Mouse (Mus musculus): ENCODE data around the gene Eml3. TPM values are rescaled to one million over a fixed set of nuclear protein-coding genes. Genes with fewer than 3 reads are reported as not detected.
"Not testable (repeated sequence)": the region's sequence is repeated elsewhere in the genome, so short reads cannot be mapped to it uniquely, and the experiment has no call there.

The Eml3 gene
- polyA plus RNA-seq, 1 experiment from 2014 or later = 16.0 TPM

GRCm38 (mm10) chr19:8892829-8893766, 36.3 kb upstream of the Eml3 start, which contains the start of gene Ints5:
TSS of gene Ints5 (plus strand) at chr19:8893005.
- peaks cover 25% of the 10 kb centered on the region for H3K4me1 ChIP-seq (ENCODE audit: control insufficient read depth, insufficient read depth, low read length)
- H3K27ac ChIP-seq (ENCODE audit: low read length) = peak within 1 kb of the TSS; percentile 86
- H3K9ac ChIP-seq (ENCODE audit: low read length) = peak within 1 kb of the TSS; percentile 92
- H3K9me3 ChIP-seq (replicated peaks; ENCODE audit: control insufficient read depth, low read length) = no peaks in the 10 kb centered on the region
- peak within 1 kb of the TSS; percentile 80 for H3K4me3 ChIP-seq (ENCODE audit: low read length)
- ATAC-seq (replicated peaks; ENCODE audit: extremely low read depth, insufficient read depth, low FRiP score) = peak; percentile 33
- H3K27me3 ChIP-seq (ENCODE audit: control insufficient read depth, insufficient read depth, low read length) = no peaks in the 10 kb centered on the region
- peak within 1 kb of the TSS; percentile 94 for H3K4me2 ChIP-seq (ENCODE audit: low read depth, low read length)
- WGBS = 2% methylated on average over 53 of the region's 54 CpGs
- H3K36me3 ChIP-seq (ENCODE audit: control insufficient read depth, insufficient read depth) = peaks cover 12% of the 10 kb centered on the region; the same call in 1 of the 2 replicates

- H3K27ac ChIP-seq (ENCODE audit: low read length) = no peak overlapping the region
- peaks cover 30% of the 10 kb centered on the region for H3K4me1 ChIP-seq (ENCODE audit: control insufficient read depth, insufficient read depth, low read length)
- WGBS = 82% methylated on average over 9 of the region's 9 CpGs
- no peak overlapping the region for H3K4me2 ChIP-seq (ENCODE audit: low read depth, low read length)
- H3K36me3 ChIP-seq (ENCODE audit: control insufficient read depth, insufficient read depth) = peaks cover 10% of the 10 kb centered on the region; the same call in 1 of the 2 replicates
- H3K9ac ChIP-seq (ENCODE audit: low read length) = no peak overlapping the region
- no peak overlapping the region for H3K4me3 ChIP-seq (ENCODE audit: low read length)
- ATAC-seq (replicated peaks; ENCODE audit: extremely low read depth, insufficient read depth, low FRiP score) = no peak
- no peaks in the 10 kb centered on the region for H3K9me3 ChIP-seq (replicated peaks; ENCODE audit: control insufficient read depth, low read length)
- H3K27me3 ChIP-seq (ENCODE audit: control insufficient read depth, insufficient read depth, low read length) = no peaks in the 10 kb centered on the region
These were observed 33.9 kb upstream of the Eml3 start for GRCm38 (mm10) chr19:8895397-8895960.

GRCm38 (mm10) chr19:8896231-8896630, 33.1 kb upstream of the Eml3 start:
- WGBS = 80% methylated on average over 5 of the region's 5 CpGs
- not testable (repeated sequence) for H3K27ac ChIP-seq (ENCODE audit: low read length); H3K9ac ChIP-seq (ENCODE audit: low read length); H3K4me3 ChIP-seq (ENCODE audit: low read length); H3K36me3 ChIP-seq (ENCODE audit: control insufficient read depth, insufficient read depth); H3K9me3 ChIP-seq (replicated peaks; ENCODE audit: control insufficient read depth, low read length); H3K27me3 ChIP-seq (ENCODE audit: control insufficient read depth, insufficient read depth, low read length); ATAC-seq (replicated peaks; ENCODE audit: extremely low read depth, insufficient read depth, low FRiP score); H3K4me2 ChIP-seq (ENCODE audit: low read depth, low read length)
- H3K4me1 ChIP-seq (ENCODE audit: control insufficient read depth, insufficient read depth, low read length) = peaks cover 30% of the 10 kb centered on the region

GRCm38 (mm10) chr19:8897211-8897864, 32.0 kb upstream of the Eml3 start:
- peak overlapping the region; percentile 92 for H3K4me3 ChIP-seq (ENCODE audit: low read length)
- H3K27ac ChIP-seq (ENCODE audit: low read length) = peak overlapping the region; percentile 88
- WGBS = 17% methylated on average over 21 of the region's 21 CpGs
- H3K4me2 ChIP-seq (ENCODE audit: low read depth, low read length) = peak overlapping the region; percentile 76
- not testable (repeated sequence) for H3K36me3 ChIP-seq (ENCODE audit: control insufficient read depth, insufficient read depth); H3K9me3 ChIP-seq (replicated peaks; ENCODE audit: control insufficient read depth, low read length); H3K27me3 ChIP-seq (ENCODE audit: control insufficient read depth, insufficient read depth, low read length)
- ATAC-seq (replicated peaks; ENCODE audit: extremely low read depth, insufficient read depth, low FRiP score) = peak; percentile 11
- H3K4me1 ChIP-seq (ENCODE audit: control insufficient read depth, insufficient read depth, low read length) = peaks cover 30% of the 10 kb centered on the region
- peak overlapping the region; percentile 74 for H3K9ac ChIP-seq (ENCODE audit: low read length)

- Histone ChIP-seq H3K36me3 (ENCODE audit: control insufficient read depth, insufficient read depth) (peaks cover 13% of the 10 kb centered on the region), H3K27ac (ENCODE audit: low read length) (peak within 1 kb of the TSS; percentile 88), H3K4me3 (ENCODE audit: low read length) (peak within 1 kb of the TSS; percentile 92), H3K9ac (ENCODE audit: low read length) (peak within 1 kb of the TSS; percentile 95), H3K9me3 (replicated peaks; ENCODE audit: control insufficient read depth, low read length) (no peaks in the 10 kb centered on the region), H3K4me2 (ENCODE audit: low read depth, low read length) (peak within 1 kb of the TSS; percentile 79), H3K4me1 (ENCODE audit: control insufficient read depth, insufficient read depth, low read length) (peaks cover 27% of the 10 kb centered on the region), H3K27me3 (ENCODE audit: control insufficient read depth, insufficient read depth, low read length) (no peaks in the 10 kb centered on the region)
- ATAC-seq (replicated peaks; ENCODE audit: extremely low read depth, insufficient read depth, low FRiP score) = peak; percentile 99
- under 1% methylated on average over 53 of the region's 53 CpGs for WGBS
These were observed 31.4 kb upstream of the Eml3 start, which contains the start of gene Ganab for GRCm38 (mm10) chr19:8897865-8898495. TSS of gene Ganab (plus strand) at chr19:8898071.

- H3K36me3 ChIP-seq (ENCODE audit: control insufficient read depth, insufficient read depth) = peaks cover 19% of the 10 kb centered on the region
- H3K4me1 ChIP-seq (ENCODE audit: control insufficient read depth, insufficient read depth, low read length) = peaks cover 25% of the 10 kb centered on the region
- H3K4me2 ChIP-seq (ENCODE audit: low read depth, low read length) = peak overlapping the region; percentile 79
- no peaks in the 10 kb centered on the region for H3K27me3 ChIP-seq (ENCODE audit: control insufficient read depth, insufficient read depth, low read length)
- H3K9ac ChIP-seq (ENCODE audit: low read length) = peak overlapping the region; percentile 95
- 5% methylated on average over 13 of the region's 13 CpGs for WGBS
- ATAC-seq (replicated peaks; ENCODE audit: extremely low read depth, insufficient read depth, low FRiP score) = no peak; the same call in 1 of the 2 replicates
- peak overlapping the region; percentile 92 for H3K4me3 ChIP-seq (ENCODE audit: low read length)
- no peaks in the 10 kb centered on the region for H3K9me3 ChIP-seq (replicated peaks; ENCODE audit: control insufficient read depth, low read length)
- peak overlapping the region; percentile 85 for H3K27ac ChIP-seq (ENCODE audit: low read length)
These were observed 30.8 kb upstream of the Eml3 start for GRCm38 (mm10) chr19:8898576-8898975.

GRCm38 (mm10) chr19:8899079-8899478, 30.3 kb upstream of the Eml3 start:
- H3K4me2 ChIP-seq (ENCODE audit: low read depth, low read length) = peak overlapping the region; percentile 79
- no peaks in the 10 kb centered on the region for H3K9me3 ChIP-seq (replicated peaks; ENCODE audit: control insufficient read depth, low read length)
- peak overlapping the region; percentile 95 for H3K9ac ChIP-seq (ENCODE audit: low read length)
- ATAC-seq (replicated peaks; ENCODE audit: extremely low read depth, insufficient read depth, low FRiP score) = no peak
- H3K4me3 ChIP-seq (ENCODE audit: low read length) = peak overlapping the region; percentile 92
- H3K4me1 ChIP-seq (ENCODE audit: control insufficient read depth, insufficient read depth, low read length) = peaks cover 20% of the 10 kb centered on the region
- H3K36me3 ChIP-seq (ENCODE audit: control insufficient read depth, insufficient read depth) = peaks cover 21% of the 10 kb centered on the region
- no peaks in the 10 kb centered on the region for H3K27me3 ChIP-seq (ENCODE audit: control insufficient read depth, insufficient read depth, low read length)
- 35% methylated on average over 3 of the region's 3 CpGs for WGBS
- no peak overlapping the region for H3K27ac ChIP-seq (ENCODE audit: low read length)

GRCm38 (mm10) chr19:8903412-8903811, 25.9 kb upstream of the Eml3 start:
- H3K4me3 ChIP-seq (ENCODE audit: low read length) = no peak overlapping the region
- WGBS = 92% methylated on average over 5 of the region's 5 CpGs

More at GRCm38 (mm10) chr19:8903412-8903811, 25.9 kb upstream of the Eml3 start:
- Histone ChIP-seq H3K36me3 (ENCODE audit: control insufficient read depth, insufficient read depth) (peaks cover 53% of the 10 kb centered on the region), H3K9me3 (replicated peaks; ENCODE audit: control insufficient read depth, low read length) (no peaks in the 10 kb centered on the region), H3K27ac (ENCODE audit: low read length) (no peak overlapping the region), H3K9ac (ENCODE audit: low read length) (no peak overlapping the region), H3K4me2 (ENCODE audit: low read depth, low read length) (no peak overlapping the region), H3K4me1 (ENCODE audit: control insufficient read depth, insufficient read depth, low read length) (peaks cover 10% of the 10 kb centered on the region), H3K27me3 (ENCODE audit: control insufficient read depth, insufficient read depth, low read length) (no peaks in the 10 kb centered on the region)
- no peak for ATAC-seq (replicated peaks; ENCODE audit: extremely low read depth, insufficient read depth, low FRiP score)

Measured in heart, embryonic 16.5 days (tissue).